Comparison of ENCODE assay signal across 16 mouse cellular contexts in genomic region chr19:6181629-6182028, GRCm38 (mm10). TPM values are rescaled to one million over a fixed set of nuclear protein-coding genes. Genes with fewer than 3 reads are reported as not detected.
DNase-seq lines count a peak whose midpoint lies in the region; ATAC-seq and TF ChIP-seq lines count a peak whose summit lies in the region.
"Had no signal": no experiment of that assay in that cellular context is flagged by ENCODE, and none has a peak within 500 bp of the region (broad histone marks: within the 10 kb centered on the region; RNA-seq: fewer than 3 reads in every experiment).

No protein-coding gene starts in this region.

- DNase-seq in adrenal gland, postnatal 25 days, result peak; percentile 20
- DNase-seq in adrenal gland, adult 2 months, result no peak
- DNase-seq in midbrain, embryonic 14.5 days, result peak; percentile 17
- DNase-seq in midbrain, postnatal 0 days (ENCODE audit: low spot score), result no peak
- DNase-seq in urinary bladder, postnatal 14 days (ENCODE audit: low spot score), result no peak
- DNase-seq in frontal cortex, postnatal 36 days (ENCODE audit: low spot score in 2 of 2), result no peak
- DNase-seq: cerebellum, postnatal 10 days; spleen, adult 18-20 months; thymus, postnatal 25 days had no signal

- H3K9ac ChIP-seq in midbrain, embryonic 14.5 days (replicated peaks; ENCODE audit: low read length), result no peak overlapping the region
- H3K9ac ChIP-seq in midbrain, postnatal 0 days (replicated peaks; ENCODE audit: low read length, poor library complexity, severe bottlenecking), result no peak overlapping the region
- H3K9ac ChIP-seq: forebrain, embryonic 13.5 days; limb, embryonic 13.5 days had no signal

- no peak overlapping the region for H3K27ac ChIP-seq in midbrain, embryonic 14.5 days (replicated peaks; ENCODE audit: low read depth, low read length)
- H3K27ac ChIP-seq in midbrain, postnatal 0 days (ENCODE audit: low read depth, low read length), result no peak overlapping the region
- H3K27ac ChIP-seq: forebrain, embryonic 13.5 days; limb, embryonic 13.5 days had no signal

- H3K4me2 ChIP-seq in midbrain, embryonic 14.5 days (ENCODE audit: low read length), result no peak overlapping the region
- H3K4me2 ChIP-seq in midbrain, postnatal 0 days (ENCODE audit: low read depth, low read length, poor library complexity, severe bottlenecking), result no peak overlapping the region
- H3K4me2 ChIP-seq in myocyte (ENCODE audit: low read depth), result no peak overlapping the region
- H3K4me2 ChIP-seq: forebrain, embryonic 13.5 days; limb, embryonic 13.5 days had no signal

- H3K36me3 ChIP-seq in midbrain, embryonic 14.5 days (ENCODE audit: control insufficient read depth, insufficient read depth, low read length), result no peaks in the 10 kb centered on the region
- no peaks in the 10 kb centered on the region for H3K36me3 ChIP-seq in midbrain, postnatal 0 days (ENCODE audit: insufficient read depth, low read length)
- H3K36me3 ChIP-seq in myocyte (ENCODE audit: control insufficient read depth, insufficient read depth), result no peaks in the 10 kb centered on the region
- H3K36me3 ChIP-seq: limb, embryonic 13.5 days had no signal

- H3ac ChIP-seq in myocyte (ENCODE audit: control insufficient read depth, insufficient read length), result no peak overlapping the region

- H3K4me3 ChIP-seq in midbrain, embryonic 14.5 days (replicated peaks; ENCODE audit: low read depth, low read length), result no peak overlapping the region
- no peak overlapping the region for H3K4me3 ChIP-seq in midbrain, postnatal 0 days (ENCODE audit: low read depth, low read length)
- no peak overlapping the region for H3K4me3 ChIP-seq in myocyte
- H3K4me3 ChIP-seq: forebrain, embryonic 13.5 days; limb, embryonic 13.5 days had no signal

- no peaks in the 10 kb centered on the region for H3K79me2 ChIP-seq in myocyte (ENCODE audit: control insufficient read depth, insufficient read depth)

- no peaks in the 10 kb centered on the region for H3K9me3 ChIP-seq in midbrain, embryonic 14.5 days (ENCODE audit: control insufficient read depth, low read length)
- no peaks in the 10 kb centered on the region for H3K9me3 ChIP-seq in midbrain, postnatal 0 days (ENCODE audit: low read length)
- H3K9me3 ChIP-seq: limb, embryonic 13.5 days had no signal

- no peak for TF ChIP-seq POLR2A in myocyte (IDR thresholded peaks at IDR 0.05; ENCODE audit: insufficient read length, low read depth)

- 31% methylated on average over 5 of the region's 5 CpGs for WGBS in midbrain, embryonic 14.5 days
- 29% methylated on average over 5 of the region's 5 CpGs for WGBS in midbrain, postnatal 0 days

- TF ChIP-seq CTCF in midbrain, postnatal 0 days (IDR thresholded peaks at IDR 0.05), result no peak

- no peak for ATAC-seq in midbrain, embryonic 14.5 days (ENCODE audit: low FRiP score, low TSS enrichment)
- no peak for ATAC-seq in midbrain, postnatal 0 days (ENCODE audit: low FRiP score)
- ATAC-seq in common myeloid progenitor, adult 5-6 weeks (replicated peaks; ENCODE audit: low read depth, poor library complexity, severe bottlenecking), result 0 out of 2 replicates have a peak, but pooled peaks have one; percentile 45
- ATAC-seq: forebrain, embryonic 13.5 days had no signal

- no peaks in the 10 kb centered on the region for H3K27me3 ChIP-seq in midbrain, embryonic 14.5 days (ENCODE audit: control insufficient read depth, insufficient read depth, low read length)
- no peaks in the 10 kb centered on the region for H3K27me3 ChIP-seq in midbrain, postnatal 0 days (ENCODE audit: insufficient read depth, low read length)
- H3K27me3 ChIP-seq in myocyte (ENCODE audit: control insufficient read depth, insufficient read depth, insufficient read length), result peaks cover 25% of the 10 kb centered on the region
- H3K27me3 ChIP-seq: forebrain, embryonic 13.5 days; limb, embryonic 13.5 days had no signal

- H3K4me1 ChIP-seq in midbrain, embryonic 14.5 days (ENCODE audit: control insufficient read depth, insufficient read depth, low read length), result no peaks in the 10 kb centered on the region
- no peaks in the 10 kb centered on the region for H3K4me1 ChIP-seq in midbrain, postnatal 0 days (ENCODE audit: insufficient read depth, low read length)
- H3K4me1 ChIP-seq: forebrain, embryonic 13.5 days had no signal

TF ChIP-seq in myocyte, 11 proteins besides CTCF, POLR2A, EP300 and RAD21:
- TF ChIP-seq TCF3 (IDR thresholded peaks at IDR 0.05; ENCODE audit: insufficient read length, low read depth), result no peak
- TF ChIP-seq REST (IDR thresholded peaks at IDR 0.05; ENCODE audit: insufficient read depth, insufficient read length), result peak; percentile 79
- no peak for TF ChIP-seq MYOD1 (IDR thresholded peaks at IDR 0.05; ENCODE audit: control insufficient read depth in 1 of 3, insufficient read length in 2 of 3, low read depth in 2 of 3)
- no peak for TF ChIP-seq USF1 (IDR thresholded peaks at IDR 0.05; ENCODE audit: low read depth)

RNA-seq across cellular contexts. Expression of gene Majin, which starts 2.6 kb away (rescaled TPM):
- total RNA-seq in adrenal gland, postnatal 25 days (2021), result 0.76 and 2.9 TPM in 2 replicates
- 1 to 10 TPM; 2.4 to 4.1 TPM for total RNA-seq in adrenal gland, adult 2 months (2021)
- 0.56 and 0.72 TPM in 2 replicates for polyA plus RNA-seq in adrenal gland, adult 2 months (2012; rRNA removed)
- not detected in 2 replicates for polyA plus RNA-seq in midbrain, embryonic 14.5 days (2014; fragmentation: Nextera tagmentation; extraction: Ambion mirVana)
- not detected in 2 replicates for total RNA-seq in midbrain, postnatal 0 days (2014; rRNA removed)
- polyA plus RNA-seq in midbrain, postnatal 0 days (2015; fragmentation: Nextera tagmentation; extraction: Ambion mirVana), result 0.16 and 0.18 TPM in 2 replicates
- total RNA-seq in common myeloid progenitor, adult 5-6 weeks (2017), result not detected in 2 replicates
- polyA plus RNA-seq in myocyte (2012; fragmentation: generic; extraction: Trizol), result not detected
- total RNA-seq: heart, postnatal 25 days; megakaryocyte progenitor cell, adult 5-6 weeks had no signal
- polyA plus RNA-seq: forebrain, embryonic 13.5 days; limb, embryonic 13.5 days had no signal

RNA-seq across cellular contexts. Expression of gene Arl2, which starts 40.3 kb away (rescaled TPM):
- total RNA-seq in adrenal gland, postnatal 25 days (2021), result 74.5 and 74.7 TPM in 2 replicates
- 10 to 100 TPM; 84.1 to 96.5 TPM for total RNA-seq in adrenal gland, adult 2 months (2021)
- polyA plus RNA-seq in adrenal gland, adult 2 months (2012; rRNA removed), result 313 and 329 TPM in 2 replicates
- 104 and 145 TPM in 2 replicates for polyA plus RNA-seq in midbrain, embryonic 14.5 days (2014; fragmentation: Nextera tagmentation; extraction: Ambion mirVana)
- 83.4 and 123 TPM in 2 replicates for total RNA-seq in midbrain, postnatal 0 days (2014; rRNA removed)
- polyA plus RNA-seq in midbrain, postnatal 0 days (2015; fragmentation: Nextera tagmentation; extraction: Ambion mirVana), result 159 and 174 TPM in 2 replicates
- 27.6 and 36.5 TPM in 2 replicates for total RNA-seq in common myeloid progenitor, adult 5-6 weeks (2017)
- polyA plus RNA-seq in myocyte (2012; fragmentation: generic; extraction: Trizol), result 110 TPM

RNA-seq across cellular contexts. Expression of gene Batf2, which starts 40.8 kb away (rescaled TPM):
- total RNA-seq in adrenal gland, postnatal 25 days (2021), result 1.00 and 2.1 TPM in 2 replicates
- 1 to 10 TPM; 1.8 to 2.6 TPM for total RNA-seq in adrenal gland, adult 2 months (2021)
- 5.0 and 6.6 TPM in 2 replicates for polyA plus RNA-seq in adrenal gland, adult 2 months (2012; rRNA removed)
- 0.25 TPM in 1 of 2 replicates, not detected in the other for polyA plus RNA-seq in midbrain, embryonic 14.5 days (2014; fragmentation: Nextera tagmentation; extraction: Ambion mirVana)
- not detected in 2 replicates for total RNA-seq in midbrain, postnatal 0 days (2014; rRNA removed)
- polyA plus RNA-seq in midbrain, postnatal 0 days (2015; fragmentation: Nextera tagmentation; extraction: Ambion mirVana), result not detected in 2 replicates
- 0.44 and 0.78 TPM in 2 replicates for total RNA-seq in common myeloid progenitor, adult 5-6 weeks (2017)
- polyA plus RNA-seq in myocyte (2012; fragmentation: generic; extraction: Trizol), result 0.05 TPM
- polyA plus RNA-seq: forebrain, embryonic 13.5 days; limb, embryonic 13.5 days; neural tube, embryonic 14.5 days had no signal

RNA-seq across cellular contexts. Expression of gene Gpha2, which starts 44.6 kb away (rescaled TPM):
- total RNA-seq in adrenal gland, postnatal 25 days (2021), result 20.1 and 25.8 TPM in 2 replicates
- 10 to 100 TPM; 18.7 to 23.7 TPM for total RNA-seq in adrenal gland, adult 2 months (2021)
- polyA plus RNA-seq in adrenal gland, adult 2 months (2012; rRNA removed), result 237 and 302 TPM in 2 replicates
- not detected in 2 replicates for polyA plus RNA-seq in midbrain, embryonic 14.5 days (2014; fragmentation: Nextera tagmentation; extraction: Ambion mirVana)
- not detected in 2 replicates for total RNA-seq in midbrain, postnatal 0 days (2014; rRNA removed)
- polyA plus RNA-seq in midbrain, postnatal 0 days (2015; fragmentation: Nextera tagmentation; extraction: Ambion mirVana), result 0.31 TPM in 1 of 2 replicates, not detected in the other
- 0.14 TPM in 1 of 2 replicates, not detected in the other for total RNA-seq in common myeloid progenitor, adult 5-6 weeks (2017)
- polyA plus RNA-seq in myocyte (2012; fragmentation: generic; extraction: Trizol), result 0.40 TPM
- total RNA-seq: heart, postnatal 25 days; megakaryocyte progenitor cell, adult 5-6 weeks had no signal
- polyA plus RNA-seq: forebrain, embryonic 13.5 days; neural tube, embryonic 14.5 days had no signal

RNA-seq across cellular contexts. Expression of gene Snx15, which starts 53.5 kb away (rescaled TPM):
- total RNA-seq in adrenal gland, postnatal 25 days (2021), result 23.5 and 26.9 TPM in 2 replicates
- total RNA-seq in adrenal gland, adult 2 months (2021), result 10 to 100 TPM; 27.0 to 28.2 TPM
- 76.8 and 81.1 TPM in 2 replicates for polyA plus RNA-seq in adrenal gland, adult 2 months (2012; rRNA removed)
- 49.8 and 67.4 TPM in 2 replicates for polyA plus RNA-seq in midbrain, embryonic 14.5 days (2014; fragmentation: Nextera tagmentation; extraction: Ambion mirVana)
- 51.0 and 66.4 TPM in 2 replicates for total RNA-seq in midbrain, postnatal 0 days (2014; rRNA removed)
- polyA plus RNA-seq in midbrain, postnatal 0 days (2015; fragmentation: Nextera tagmentation; extraction: Ambion mirVana), result 66.1 and 69.1 TPM in 2 replicates
- total RNA-seq in common myeloid progenitor, adult 5-6 weeks (2017), result 11.3 and 17.0 TPM in 2 replicates
- polyA plus RNA-seq in myocyte (2012; fragmentation: generic; extraction: Trizol), result 18.5 TPM

Comparison
In these comparisons a context has a peak if more than half of its experiments do, and no peak if none do; other contexts are left out.
1. DNase-seq: peak in adrenal gland, postnatal 25 days (single experiment) and midbrain, embryonic 14.5 days (single experiment); none in adrenal gland, adult 2 months (single experiment), midbrain, postnatal 0 days (single experiment), urinary bladder, postnatal 14 days (single experiment) and frontal cortex, postnatal 36 days (0 of 2).